Mouse (Mus musculus): ENCODE measurements around the gene Rell1. TPM values are rescaled to one million over a fixed set of nuclear protein-coding genes. Genes with fewer than 3 reads are reported as not detected.

Gene Rell1
- total and polyA plus RNA-seq, 2 experiments = 5.7 to 8.4 TPM

GRCm38 (mm10) chr5:63967591-63968141, 1.0 kb downstream of the Rell1 start:
- H3K27ac ChIP-seq (replicated peaks; ENCODE audit: insufficient read depth, low read depth, low read length) = peak overlapping the region; percentile 77

GRCm38 (mm10) chr5:63966379-63966778, 2.3 kb downstream of the Rell1 start:
- H3K79me2 ChIP-seq (ENCODE audit: control insufficient read depth, insufficient read depth, low read length) = peaks cover 18% of the 10 kb centered on the region; the same call in 1 of the 2 replicates
- no peaks in the 10 kb centered on the region for H3K27me3 ChIP-seq (ENCODE audit: control insufficient read depth, insufficient read depth, low read length)
- no peak for DNase-seq (ENCODE audit: extremely low read depth, low read depth, low spot score)
- 52% methylated on average over 4 of the region's 4 CpGs for WGBS
- no peak overlapping the region for H3K9ac ChIP-seq (ENCODE audit: low read depth, low read length)
- H3K4me1 ChIP-seq (ENCODE audit: control insufficient read depth, insufficient read depth, low read length) = peaks cover 28% of the 10 kb centered on the region
- TF ChIP-seq CTCF (IDR thresholded peaks at IDR 0.05; ENCODE audit: low read depth, low read length) (no peak), POLR2A (IDR thresholded peaks at IDR 0.05; ENCODE audit: extremely low read depth, insufficient read depth, low read length) (no peak)
- H3K27ac ChIP-seq (replicated peaks; ENCODE audit: insufficient read depth, low read depth, low read length) = no peak overlapping the region
- no peak overlapping the region for H3K4me3 ChIP-seq (ENCODE audit: insufficient read depth, low read depth, low read length)
- H3K36me3 ChIP-seq (ENCODE audit: control insufficient read depth, insufficient read depth, low read length) = no peaks in the 10 kb centered on the region

More at GRCm38 (mm10) chr5:63967591-63968141, 1.0 kb downstream of the Rell1 start:
- Histone ChIP-seq H3K9ac (ENCODE audit: low read depth, low read length) (peak overlapping the region; percentile 11; the same call in 1 of the 2 replicates), H3K36me3 (ENCODE audit: control insufficient read depth, insufficient read depth, low read length) (no peaks in the 10 kb centered on the region), H3K4me1 (ENCODE audit: control insufficient read depth, insufficient read depth, low read length) (peaks cover 28% of the 10 kb centered on the region), H3K79me2 (ENCODE audit: control insufficient read depth, insufficient read depth, low read length) (peaks cover 9% of the 10 kb centered on the region; the same call in 1 of the 2 replicates), H3K27me3 (ENCODE audit: control insufficient read depth, insufficient read depth, low read length) (no peaks in the 10 kb centered on the region), H3K4me3 (ENCODE audit: insufficient read depth, low read depth, low read length) (peak overlapping the region; percentile 78)
- peak; percentile 69 for DNase-seq (ENCODE audit: extremely low read depth, low read depth, low spot score)
- WGBS = under 1% methylated on average over 12 of the region's 12 CpGs
- TF ChIP-seq POLR2A (IDR thresholded peaks at IDR 0.05; ENCODE audit: extremely low read depth, insufficient read depth, low read length) = no peak
- no peak for TF ChIP-seq CTCF (IDR thresholded peaks at IDR 0.05; ENCODE audit: low read depth, low read length)

DNA sequence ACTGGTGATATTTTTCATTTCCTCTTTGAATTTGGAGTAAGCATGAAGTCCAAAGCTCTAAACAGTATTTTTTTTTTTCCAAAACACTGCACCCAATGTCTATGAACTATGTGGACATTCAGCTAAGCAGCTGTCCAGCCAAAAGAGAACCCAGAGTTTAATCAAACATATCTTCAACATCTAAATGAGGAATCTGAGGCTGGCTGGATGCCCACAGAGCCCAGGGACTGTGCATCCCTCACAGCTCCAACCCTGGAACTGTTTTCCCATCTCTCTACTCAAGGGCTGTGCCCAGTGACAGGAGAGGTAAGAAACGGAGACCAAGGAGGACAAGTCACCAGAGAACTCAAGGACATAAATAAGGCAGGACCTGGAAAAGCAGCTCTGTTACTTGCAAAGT, 2.8 kb downstream of the Rell1 start:
- peaks cover 28% of the 10 kb centered on the region for H3K4me1 ChIP-seq (ENCODE audit: control insufficient read depth, insufficient read depth, low read length)

GRCm38 (mm10) chr5:63964576-63964975, 4.1 kb downstream of the Rell1 start:
- Histone ChIP-seq H3K79me2 (ENCODE audit: control insufficient read depth, insufficient read depth, low read length) (peaks cover 22% of the 10 kb centered on the region; the same call in 1 of the 2 replicates), H3K9ac (ENCODE audit: low read depth, low read length) (no peak overlapping the region), H3K27ac (replicated peaks; ENCODE audit: insufficient read depth, low read depth, low read length) (peak overlapping the region; percentile 51), H3K4me3 (ENCODE audit: insufficient read depth, low read depth, low read length) (no peak overlapping the region), H3K4me1 (ENCODE audit: control insufficient read depth, insufficient read depth, low read length) (peaks cover 24% of the 10 kb centered on the region), H3K27me3 (ENCODE audit: control insufficient read depth, insufficient read depth, low read length) (no peaks in the 10 kb centered on the region), H3K36me3 (ENCODE audit: control insufficient read depth, insufficient read depth, low read length) (no peaks in the 10 kb centered on the region; the same call in 1 of the 2 replicates)
- peak; percentile 75 for DNase-seq (ENCODE audit: extremely low read depth, low read depth, low spot score)
- TF ChIP-seq CTCF (IDR thresholded peaks at IDR 0.05; ENCODE audit: low read depth, low read length) = no peak
- no peak for TF ChIP-seq POLR2A (IDR thresholded peaks at IDR 0.05; ENCODE audit: extremely low read depth, insufficient read depth, low read length)
- WGBS = 17% methylated on average over 8 of the region's 8 CpGs

More for the DNA sequence above, 2.8 kb downstream of the Rell1 start:
- no peaks in the 10 kb centered on the region for H3K36me3 ChIP-seq (ENCODE audit: control insufficient read depth, insufficient read depth, low read length)
- no peak overlapping the region for H3K9ac ChIP-seq (ENCODE audit: low read depth, low read length)
- no peak overlapping the region for H3K27ac ChIP-seq (replicated peaks; ENCODE audit: insufficient read depth, low read depth, low read length)
- 78% methylated on average over 1 of the region's 1 CpGs for WGBS
- H3K79me2 ChIP-seq (ENCODE audit: control insufficient read depth, insufficient read depth, low read length) = peaks cover 18% of the 10 kb centered on the region; the same call in 1 of the 2 replicates
- no peak for DNase-seq (ENCODE audit: extremely low read depth, low read depth, low spot score)
- H3K27me3 ChIP-seq (ENCODE audit: control insufficient read depth, insufficient read depth, low read length) = no peaks in the 10 kb centered on the region
- H3K4me3 ChIP-seq (ENCODE audit: insufficient read depth, low read depth, low read length) = no peak overlapping the region
- TF ChIP-seq POLR2A (IDR thresholded peaks at IDR 0.05; ENCODE audit: extremely low read depth, insufficient read depth, low read length) = no peak
- TF ChIP-seq CTCF (IDR thresholded peaks at IDR 0.05; ENCODE audit: low read depth, low read length) = no peak

GRCm38 (mm10) chr5:63961726-63962125, 7.0 kb downstream of the Rell1 start:
- Histone ChIP-seq H3K27ac (replicated peaks; ENCODE audit: insufficient read depth, low read depth, low read length) (no peak overlapping the region), H3K79me2 (ENCODE audit: control insufficient read depth, insufficient read depth, low read length) (peaks cover 28% of the 10 kb centered on the region; the same call in 1 of the 2 replicates), H3K4me1 (ENCODE audit: control insufficient read depth, insufficient read depth, low read length) (peaks cover 14% of the 10 kb centered on the region), H3K4me3 (ENCODE audit: insufficient read depth, low read depth, low read length) (no peak overlapping the region), H3K36me3 (ENCODE audit: control insufficient read depth, insufficient read depth, low read length) (no peaks in the 10 kb centered on the region; the same call in 1 of the 2 replicates), H3K9ac (ENCODE audit: low read depth, low read length) (no peak overlapping the region), H3K27me3 (ENCODE audit: control insufficient read depth, insufficient read depth, low read length) (no peaks in the 10 kb centered on the region)
- no peak for DNase-seq (ENCODE audit: extremely low read depth, low read depth, low spot score)
- 86% methylated on average over 10 of the region's 10 CpGs for WGBS
- no peak for TF ChIP-seq CTCF (IDR thresholded peaks at IDR 0.05; ENCODE audit: low read depth, low read length)
- TF ChIP-seq POLR2A (IDR thresholded peaks at IDR 0.05; ENCODE audit: extremely low read depth, insufficient read depth, low read length) = no peak

GRCm38 (mm10) chr5:63960565-63960964, 8.1 kb downstream of the Rell1 start:
- Histone ChIP-seq H3K4me1 (ENCODE audit: control insufficient read depth, insufficient read depth, low read length) (peaks cover 9% of the 10 kb centered on the region), H3K27ac (replicated peaks; ENCODE audit: insufficient read depth, low read depth, low read length) (no peak overlapping the region), H3K36me3 (ENCODE audit: control insufficient read depth, insufficient read depth, low read length) (no peaks in the 10 kb centered on the region; the same call in 1 of the 2 replicates), H3K9ac (ENCODE audit: low read depth, low read length) (no peak overlapping the region), H3K27me3 (ENCODE audit: control insufficient read depth, insufficient read depth, low read length) (no peaks in the 10 kb centered on the region), H3K79me2 (ENCODE audit: control insufficient read depth, insufficient read depth, low read length) (peaks cover 30% of the 10 kb centered on the region; the same call in 1 of the 2 replicates), H3K4me3 (ENCODE audit: insufficient read depth, low read depth, low read length) (no peak overlapping the region)
- TF ChIP-seq POLR2A (IDR thresholded peaks at IDR 0.05; ENCODE audit: extremely low read depth, insufficient read depth, low read length) (no peak), CTCF (IDR thresholded peaks at IDR 0.05; ENCODE audit: low read depth, low read length) (no peak)
- no peak for DNase-seq (ENCODE audit: extremely low read depth, low read depth, low spot score)
- WGBS = 83% methylated on average over 10 of the region's 10 CpGs
